Mouse (Mus musculus) bone marrow macrophage, adult 2 months (primary cell): ENCODE results near the gene Olfml2b. TPM values are rescaled to one million over a fixed set of nuclear protein-coding genes. Genes with fewer than 3 reads are reported as not detected.

Source experiments
- H3K27ac ChIP-seq: 2 replicates; pipeline ENCODE4 v1.5.1; 2012; ENCODE audit warnings: low read depth, low read length; ENCODE audit not compliant: insufficient read depth
- H3K4me1 ChIP-seq: 2 replicates; pipeline ENCODE4 v1.6.1; 2012; ENCODE audit warnings: low read length; ENCODE audit not compliant: control insufficient read depth, insufficient read depth
- H3K4me3 ChIP-seq: 2 replicates; pipeline ENCODE4 v1.5.1; 2012; ENCODE audit warnings: mild to moderate bottlenecking, low read length, moderate library complexity; ENCODE audit not compliant: insufficient read depth
- CTCF ChIP-seq: IDR thresholded peaks from 2 replicates; pipeline ENCODE4 v1.5.1; 2012; ENCODE audit warnings: low read depth, mild to moderate bottlenecking, low read length, moderate library complexity
- POLR2A ChIP-seq: IDR thresholded peaks from 2 replicates; pipeline ENCODE4 v1.6.1; 2012; ENCODE audit warnings: mild to moderate bottlenecking, low read depth, low read length, borderline replicate concordance
- polyA plus RNA-seq: library from polyadenylated mRNA; stranded (reverse); fragments of >200 nt; gene quantifications from 2 replicates; pipeline ENCODE4 v1.2.4, GENCODE M21; 2012; ENCODE audit not compliant: missing spikeins, insufficient read depth, insufficient read length

Olfml2b gene
- polyA plus RNA-seq, 1 experiment, result 1.3 TPM

DNA sequence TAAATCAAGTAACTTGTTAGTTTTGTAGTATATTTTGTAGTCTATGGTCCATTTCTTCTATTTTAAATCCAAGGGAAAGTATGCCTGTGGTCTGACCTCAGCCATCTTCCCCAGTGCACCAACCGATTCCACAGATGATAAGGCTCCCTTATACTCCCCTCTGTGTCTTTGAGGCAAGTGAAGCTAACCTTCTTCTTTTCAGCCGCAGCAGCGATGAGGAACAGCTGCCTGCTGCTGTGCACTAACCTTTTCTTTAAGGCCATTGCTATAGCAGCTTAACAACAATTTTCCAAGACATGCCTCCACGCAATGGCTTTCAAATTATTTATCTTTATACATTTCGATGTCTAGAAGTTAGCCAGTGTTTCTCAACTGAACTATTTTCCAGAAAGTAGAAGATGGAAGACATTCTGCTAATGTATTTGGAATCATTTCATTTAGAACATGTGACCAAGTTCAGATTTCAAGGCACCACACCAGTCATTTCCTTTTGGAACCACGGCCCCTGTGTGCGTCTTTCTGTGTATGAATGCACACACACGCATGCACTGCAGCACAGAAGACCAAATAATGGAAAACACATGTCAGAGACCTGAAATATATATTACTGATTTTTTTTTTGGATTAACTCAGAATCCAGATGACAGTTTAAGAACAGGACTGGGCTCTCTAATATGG, 73.9 kb downstream of the Olfml2b start:
- Histone ChIP-seq H3K4me1 (peaks cover 2% of the 10 kb centered on the region; the same call in 1 of the 2 replicates), H3K27ac (no peak overlapping the region), H3K4me3 (no peak overlapping the region)
- TF ChIP-seq POLR2A (no peak), CTCF (no peak)

DNA sequence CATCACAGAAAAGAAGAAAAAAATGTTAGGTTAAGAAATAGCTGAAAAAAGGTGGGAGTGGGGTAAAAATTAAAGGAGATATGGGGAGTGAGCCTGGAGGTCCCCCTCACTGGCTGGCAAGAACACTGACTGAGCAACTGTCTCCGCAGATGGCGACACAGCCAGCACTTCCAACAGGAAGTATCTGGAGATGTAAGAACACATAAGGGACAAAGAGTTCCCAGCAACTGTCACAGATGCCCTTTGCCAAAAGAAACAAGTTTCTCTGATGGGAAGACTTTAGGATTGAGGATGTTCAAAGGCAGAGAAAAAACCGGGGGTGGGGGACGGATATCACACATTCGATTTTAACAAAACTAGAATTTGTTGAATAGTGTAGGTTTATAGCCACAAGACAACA, 77.2 kb downstream of the Olfml2b start:
- H3K27ac ChIP-seq, result no peak overlapping the region
- TF ChIP-seq POLR2A, result no peak
- TF ChIP-seq CTCF, result no peak
- H3K4me1 ChIP-seq, result peaks cover 3% of the 10 kb centered on the region; the same call in 1 of the 2 replicates
- no peak overlapping the region for H3K4me3 ChIP-seq

GRCm38 (mm10) chr1:170728524-170728923, 84.2 kb downstream of the Olfml2b start:
- Histone ChIP-seq H3K27ac (no peak overlapping the region), H3K4me3 (no peak overlapping the region), H3K4me1 (peaks cover 18% of the 10 kb centered on the region)
- TF ChIP-seq POLR2A (no peak), CTCF (no peak)

- peaks cover 21% of the 10 kb centered on the region for H3K4me1 ChIP-seq
- TF ChIP-seq CTCF, result no peak
- H3K4me3 ChIP-seq, result no peak overlapping the region
- no peak overlapping the region for H3K27ac ChIP-seq
These were observed 85.1 kb downstream of the Olfml2b start for GRCm38 (mm10) chr1:170729267-170729962.

- Histone ChIP-seq H3K4me1 (peaks cover 19% of the 10 kb centered on the region), H3K27ac (no peak overlapping the region; the same call in 1 of the 2 replicates), H3K4me3 (no peak overlapping the region)
- TF ChIP-seq CTCF, result no peak
- TF ChIP-seq POLR2A, result no peak
These were observed 87.7 kb downstream of the Olfml2b start for GRCm38 (mm10) chr1:170731865-170732595.

Other genes with a start within 250 kb of the Olfml2b start
- 1.6 and 3.2 TPM in 2 replicates for gene Nos1ap, start 54.7 kb upstream of the Olfml2b start, polyA plus RNA-seq
- 36.4 and 43.1 TPM in 2 replicates for gene Atf6, start 223.2 kb downstream of the Olfml2b start, polyA plus RNA-seq
- not detected in 2 replicates for gene Gm26620, start 240.5 kb downstream of the Olfml2b start, polyA plus RNA-seq
- gene Dusp12, start 241.0 kb downstream of the Olfml2b start, polyA plus RNA-seq, result 11.2 and 16.8 TPM in 2 replicates